Mouse (Mus musculus): ENCODE results near the gene Mylk3.

- no peak for TF ChIP-seq CHD2 (IDR thresholded peaks at IDR 0.05; ENCODE audit: low read depth, low read length)
- TF ChIP-seq HCFC1 (IDR thresholded peaks at IDR 0.05; ENCODE audit: borderline replicate concordance, insufficient read depth, low read length), result no peak
- TF ChIP-seq ZC3H11A (IDR thresholded peaks at IDR 0.05; ENCODE audit: borderline replicate concordance, low read depth, low read length), result no peak
- no peak for TF ChIP-seq MAFK (IDR thresholded peaks at IDR 0.05; ENCODE audit: insufficient read depth, low read depth, low read length)
Measured at GRCm38 (mm10) chr8:85308564-85308963, 77.6 kb downstream of the Mylk3 start.
